Mouse (Mus musculus) myocyte (in vitro differentiated cells): ENCODE results near the gene Trim40.

Experiments
- MAX ChIP-seq: IDR thresholded peaks from one replicate; pipeline ENCODE4 v1.6.1; 2011; ENCODE audit warnings: low read depth, mild to moderate bottlenecking, control low read depth
- MYOG ChIP-seq, 3 experiments: IDR thresholded peaks; one replicate each; pipeline ENCODE4 v1.6.1; 2011; ENCODE audit warnings: control low read depth in 2 of 3, low read depth in 2 of 3, mild to moderate bottlenecking in 2 of 3; ENCODE audit not compliant: insufficient read length in 2 of 3, control insufficient read depth in 1 of 3, insufficient read depth in 1 of 3
- POLR2A ChIP-seq: IDR thresholded peaks from one replicate; pipeline ENCODE4 v1.6.1; 2011; ENCODE audit warnings: low read depth, mild to moderate bottlenecking, control low read depth, moderate library complexity; ENCODE audit not compliant: insufficient read length

- TF ChIP-seq POLR2A (no peak), MYOG (IDR thresholded peaks at IDR 0.05; ENCODE audit: control insufficient read depth in 1 of 3, insufficient read depth in 1 of 3, insufficient read length in 2 of 3, low read depth in 2 of 3) (no peak), MAX (no peak)
Measured at GRCm38 (mm10) chr17:36890073-36890903, at the start of gene Trim40.
